Mouse (Mus musculus) forebrain, embryonic 15.5 days (tissue): Measurements from ENCODE around the gene Fstl1. TPM values are rescaled to one million over a fixed set of nuclear protein-coding genes. Genes with fewer than 3 reads are reported as not detected.

Experiments used
- ATAC-seq: fragments of 200-750 bp; cut with Nextera tagmentation; replicated peaks from 2 replicates; pipeline ENCODE4 v1.8.0; 2017; ENCODE audit warnings: mild to moderate bottlenecking, moderate TSS enrichment, moderate library complexity
- H3K27ac ChIP-seq: fragments of 300-500 bp; sonication (generic); replicated peaks from 2 replicates; pipeline ENCODE4 v1.5.1; 2015; ENCODE audit warnings: mild to moderate bottlenecking, inconsistent platforms
- H3K27me3 ChIP-seq: fragments of 300-500 bp; sonication (generic); 2 replicates; pipeline ENCODE4 v1.6.1; 2015; ENCODE audit warnings: inconsistent platforms
- H3K36me3 ChIP-seq: fragments of 300-500 bp; sonication (generic); 2 replicates; pipeline ENCODE4 v1.6.1; 2015; ENCODE audit warnings: mild to moderate bottlenecking, inconsistent platforms
- H3K4me1 ChIP-seq: fragments of 300-500 bp; sonication (generic); 2 replicates; pipeline ENCODE4 v1.6.1; 2015; ENCODE audit warnings: inconsistent platforms
- H3K4me2 ChIP-seq: fragments of 300-500 bp; sonication (generic); replicated peaks from 2 replicates; pipeline ENCODE4 v1.6.1; 2015; ENCODE audit warnings: mild to moderate bottlenecking, inconsistent platforms
- H3K4me3 ChIP-seq: fragments of 300-500 bp; sonication (generic); 2 replicates; pipeline ENCODE4 v1.5.1; 2015; ENCODE audit warnings: mild to moderate bottlenecking, inconsistent platforms
- H3K9ac ChIP-seq: fragments of 300-500 bp; sonication (generic); replicated peaks from 2 replicates; pipeline ENCODE4 v1.6.1; 2015; ENCODE audit warnings: mild to moderate bottlenecking, inconsistent platforms
- H3K9me3 ChIP-seq: fragments of 300-500 bp; sonication (generic); 2 replicates; pipeline ENCODE4 v1.6.1; 2016; ENCODE audit warnings: inconsistent platforms
- WGBS: fragments of 180-500 bp; shearing (Covaris S2); methylation state at CpG from one replicate; pipeline ENCODE4 v1.1.7; 2015; ENCODE audit warnings: mixed read lengths; 5-methylcytosine and 5-hydroxymethylcytosine counted together
- polyA plus RNA-seq: library from polyadenylated mRNA; unstranded; fragments of >200 nt; fragmentation: Nextera tagmentation; extraction: Ambion mirVana; gene quantifications from 2 replicates; pipeline ENCODE4 v1.2.1, GENCODE M21; 2015

Fstl1 gene
- polyA plus RNA-seq, 1 experiment from 2014 or later: 82.9 TPM

- H3K27me3 ChIP-seq: no peaks in the 10 kb centered on the region
- no peak overlapping the region for H3K9ac ChIP-seq
- H3K27ac ChIP-seq: peak overlapping the region; percentile 75; the same call in 1 of the 2 replicates
- 46% methylated on average over 6 of the region's 6 CpGs for WGBS
- H3K36me3 ChIP-seq: no peaks in the 10 kb centered on the region
- no peak; the same call in 1 of the 2 replicates for ATAC-seq
- no peaks in the 10 kb centered on the region for H3K9me3 ChIP-seq
- peaks cover 33% of the 10 kb centered on the region for H3K4me1 ChIP-seq
- no peak overlapping the region for H3K4me3 ChIP-seq
- no peak overlapping the region for H3K4me2 ChIP-seq
These were observed 12.3 kb downstream of the Fstl1 start for GRCm38 (mm10) chr16:37789015-37789381.

DNA sequence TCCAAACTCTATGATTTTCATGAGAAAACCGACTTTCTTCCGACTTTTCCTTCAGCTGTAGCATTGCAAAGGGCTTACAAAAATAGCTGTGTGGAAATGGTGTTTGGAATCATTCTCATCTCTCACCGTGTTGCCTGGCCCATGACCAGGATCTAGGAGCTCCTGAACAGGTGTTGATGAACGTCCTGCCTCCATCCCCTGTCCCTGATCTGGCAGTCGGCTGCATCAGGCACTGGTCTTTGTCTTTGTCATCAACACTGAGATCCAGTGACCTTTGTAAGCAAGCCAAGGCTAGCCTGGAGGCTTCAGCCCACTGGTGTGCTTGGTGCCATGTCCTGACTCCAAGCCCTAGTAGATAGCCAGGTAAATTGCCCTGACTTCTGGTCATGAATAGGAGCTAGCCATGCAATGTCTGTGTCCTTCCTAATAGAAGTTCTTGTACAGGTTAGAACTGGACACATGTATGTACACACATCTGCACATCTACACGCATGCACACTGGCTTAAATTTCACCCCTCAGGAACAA, 12.8 kb downstream of the Fstl1 start:
- H3K27me3 ChIP-seq: no peaks in the 10 kb centered on the region
- H3K27ac ChIP-seq: no peak overlapping the region
- no peak overlapping the region for H3K4me3 ChIP-seq
- no peaks in the 10 kb centered on the region for H3K9me3 ChIP-seq
- no peak overlapping the region for H3K9ac ChIP-seq
- WGBS: 83% methylated on average over 6 of the region's 6 CpGs
- no peak overlapping the region for H3K4me2 ChIP-seq
- no peaks in the 10 kb centered on the region for H3K36me3 ChIP-seq
- no peak for ATAC-seq
- peaks cover 35% of the 10 kb centered on the region for H3K4me1 ChIP-seq

DNA sequence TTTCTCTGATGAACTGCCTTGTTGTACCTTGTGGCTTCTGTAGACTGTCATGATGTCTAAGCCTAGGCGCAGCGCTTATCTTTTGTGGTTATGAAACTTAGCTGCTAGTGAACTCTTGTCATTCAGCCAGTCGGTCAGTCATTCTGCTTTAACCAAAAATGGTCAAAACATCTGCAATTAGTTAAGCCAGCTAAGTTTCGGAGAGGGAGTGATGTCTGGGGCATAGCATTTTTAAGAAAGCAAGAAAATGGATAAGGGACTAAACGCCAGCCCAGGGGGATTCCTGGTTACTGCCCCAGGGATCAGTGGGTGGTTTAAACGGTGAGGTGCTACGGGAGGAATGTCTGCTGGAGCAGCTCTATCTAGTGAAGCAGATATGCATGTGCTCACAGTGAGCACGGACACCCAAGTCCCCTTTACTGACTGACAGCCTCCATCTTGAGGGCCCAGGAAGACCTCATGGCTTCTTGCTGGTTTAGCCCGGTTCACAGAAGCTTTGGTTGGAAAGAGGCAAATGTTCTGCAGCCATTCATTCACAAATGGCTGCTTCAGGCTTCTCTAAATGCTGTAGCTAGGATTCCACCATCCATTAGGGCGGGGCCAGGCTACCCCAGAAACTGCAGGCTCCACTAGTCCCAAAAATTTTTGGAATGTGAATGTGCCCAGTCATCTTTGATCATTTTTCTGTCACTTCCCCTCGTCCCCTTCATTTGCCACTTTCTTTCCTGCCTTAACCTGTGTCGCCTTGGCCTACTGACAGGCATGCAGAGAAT, 13.5 kb downstream of the Fstl1 start:
- no peaks in the 10 kb centered on the region for H3K36me3 ChIP-seq
- no peak for ATAC-seq
- H3K27ac ChIP-seq: no peak overlapping the region
- H3K9ac ChIP-seq: no peak overlapping the region
- no peaks in the 10 kb centered on the region for H3K27me3 ChIP-seq
- H3K9me3 ChIP-seq: no peaks in the 10 kb centered on the region
- H3K4me1 ChIP-seq: peaks cover 35% of the 10 kb centered on the region
- no peak overlapping the region for H3K4me2 ChIP-seq
- H3K4me3 ChIP-seq: no peak overlapping the region
- WGBS: 89% methylated on average over 12 of the region's 12 CpGs

GRCm38 (mm10) chr16:37790781-37791175, 14.1 kb downstream of the Fstl1 start:
- peaks cover 35% of the 10 kb centered on the region for H3K4me1 ChIP-seq
- WGBS: 82% methylated on average over 8 of the region's 8 CpGs
- no peak overlapping the region for H3K4me3 ChIP-seq
- no peak for ATAC-seq
- H3K36me3 ChIP-seq: no peaks in the 10 kb centered on the region
- no peak overlapping the region for H3K9ac ChIP-seq
- H3K27ac ChIP-seq: no peak overlapping the region
- no peak overlapping the region for H3K4me2 ChIP-seq
- no peaks in the 10 kb centered on the region for H3K27me3 ChIP-seq
- H3K9me3 ChIP-seq: no peaks in the 10 kb centered on the region

GRCm38 (mm10) chr16:37795651-37796150, 19.0 kb downstream of the Fstl1 start:
- Histone ChIP-seq H3K4me2 (no peak overlapping the region), H3K27ac (no peak overlapping the region), H3K4me1 (0 out of 2 replicates have a peak, but pooled peaks cover 5% of the 10 kb centered on the region), H3K9ac (no peak overlapping the region), H3K9me3 (no peaks in the 10 kb centered on the region), H3K27me3 (no peaks in the 10 kb centered on the region), H3K36me3 (no peaks in the 10 kb centered on the region), H3K4me3 (no peak overlapping the region)
- WGBS: 95% methylated on average over 10 of the region's 10 CpGs
- ATAC-seq: no peak

- Histone ChIP-seq H3K9ac (no peak overlapping the region), H3K27me3 (no peaks in the 10 kb centered on the region), H3K4me2 (no peak overlapping the region), H3K4me3 (no peak overlapping the region), H3K27ac (no peak overlapping the region), H3K4me1 (0 out of 2 replicates have a peak, but pooled peaks cover 5% of the 10 kb centered on the region), H3K9me3 (no peaks in the 10 kb centered on the region), H3K36me3 (no peaks in the 10 kb centered on the region)
- no peak for ATAC-seq
- WGBS: 97% methylated on average over 11 of the region's 11 CpGs
These were observed 19.6 kb downstream of the Fstl1 start for GRCm38 (mm10) chr16:37796270-37796669.

DNA sequence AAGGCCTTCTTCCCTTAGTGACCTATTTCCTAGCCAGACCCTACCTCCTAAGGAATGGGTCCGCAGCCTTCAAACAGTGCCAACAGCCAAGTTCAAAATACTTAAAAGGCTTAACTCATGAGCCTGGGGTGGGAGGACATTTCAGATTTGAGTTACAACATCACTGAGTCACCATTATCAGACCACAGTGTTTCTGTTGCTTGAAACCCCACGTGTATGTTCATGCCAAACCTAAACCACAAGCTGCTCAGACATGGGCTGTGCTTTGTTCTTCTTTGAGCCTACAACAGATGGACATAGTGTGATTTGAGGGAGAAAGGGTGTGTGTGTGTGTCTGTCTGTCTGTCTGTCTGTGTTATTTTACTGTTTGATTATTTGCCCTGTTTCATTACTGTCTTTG, 24.4 kb downstream of the Fstl1 start:
- no peaks in the 10 kb centered on the region for H3K27me3 ChIP-seq
- ATAC-seq: no peak
- H3K36me3 ChIP-seq: no peaks in the 10 kb centered on the region
- 87% methylated on average over 2 of the region's 2 CpGs for WGBS
- H3K4me2 ChIP-seq: no peak overlapping the region
- no peak overlapping the region for H3K9ac ChIP-seq
- 0 out of 2 replicates have a peak, but pooled peaks cover 2% of the 10 kb centered on the region for H3K4me1 ChIP-seq
- H3K27ac ChIP-seq: no peak overlapping the region
- no peaks in the 10 kb centered on the region for H3K9me3 ChIP-seq
- no peak overlapping the region for H3K4me3 ChIP-seq

DNA sequence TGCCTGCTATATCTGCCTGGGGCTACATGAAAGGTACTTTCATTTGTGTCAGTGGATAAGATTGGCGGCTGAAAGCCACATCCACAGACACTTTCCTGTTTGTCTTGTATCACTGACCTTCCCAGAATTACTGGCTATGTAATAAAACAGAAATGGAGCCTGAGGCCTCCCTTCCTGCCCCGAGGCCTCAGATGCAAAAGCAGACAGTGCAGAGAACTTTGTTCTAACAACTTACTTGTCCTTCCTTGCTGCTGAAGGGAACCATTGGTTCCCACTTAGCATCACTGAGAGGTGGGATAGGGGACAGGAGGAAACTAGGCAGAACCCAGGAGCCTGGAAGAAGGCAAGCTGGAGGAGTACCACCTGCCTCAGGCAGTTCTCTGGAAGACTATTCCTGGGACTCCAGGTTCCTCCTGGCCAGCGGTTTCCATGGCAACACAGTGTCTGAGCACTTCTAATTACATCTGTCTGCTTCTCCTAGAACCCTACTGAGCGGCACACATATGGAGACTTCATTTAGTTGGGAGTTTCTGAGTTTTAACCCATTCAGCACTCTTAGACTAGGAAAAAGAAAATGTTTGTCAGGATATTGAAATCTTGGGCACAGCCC, 26.1 kb downstream of the Fstl1 start:
- no peak overlapping the region for H3K27ac ChIP-seq
- no peak overlapping the region for H3K4me2 ChIP-seq
- H3K4me3 ChIP-seq: no peak overlapping the region
- no peak overlapping the region for H3K9ac ChIP-seq
- no peaks in the 10 kb centered on the region for H3K27me3 ChIP-seq
- H3K36me3 ChIP-seq: no peaks in the 10 kb centered on the region
- 57% methylated on average over 4 of the region's 4 CpGs for WGBS
- H3K4me1 ChIP-seq: 0 out of 2 replicates have a peak, but pooled peaks cover 2% of the 10 kb centered on the region
- H3K9me3 ChIP-seq: no peaks in the 10 kb centered on the region
- ATAC-seq: peak; percentile 54

DNA sequence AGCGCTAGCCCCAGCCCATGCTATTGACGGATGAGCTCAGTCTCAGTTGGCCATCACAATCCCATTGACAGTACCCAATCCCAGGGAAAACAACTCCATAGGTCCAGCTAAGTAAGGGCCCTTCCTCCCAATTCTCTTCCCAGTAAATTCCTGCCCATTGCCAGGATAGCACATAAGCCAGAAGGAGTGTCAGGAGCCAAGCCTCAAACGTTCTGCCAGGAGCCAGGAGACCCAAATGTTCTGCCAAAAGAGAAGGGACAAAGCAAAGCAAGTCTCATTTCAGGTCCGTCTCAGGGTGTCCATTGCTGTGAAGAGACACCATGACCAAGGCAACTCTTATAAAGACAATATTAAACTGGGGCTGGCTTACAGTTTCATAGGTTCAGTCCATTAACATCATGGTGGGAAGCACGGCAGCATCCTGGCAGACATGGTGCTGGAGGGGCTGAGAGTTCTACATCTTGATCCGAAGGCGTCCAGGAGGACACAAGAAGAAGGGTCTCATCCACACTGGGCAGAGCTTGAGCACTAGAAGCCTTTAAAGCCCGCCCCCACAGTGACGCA, 26.8 kb downstream of the Fstl1 start:
- Histone ChIP-seq H3K4me3 (no peak overlapping the region), H3K27me3 (no peaks in the 10 kb centered on the region), H3K9me3 (no peaks in the 10 kb centered on the region), H3K27ac (no peak overlapping the region), H3K9ac (no peak overlapping the region), H3K4me2 (no peak overlapping the region), H3K36me3 (no peaks in the 10 kb centered on the region), H3K4me1 (0 out of 2 replicates have a peak, but pooled peaks cover 2% of the 10 kb centered on the region)
- no peak for ATAC-seq
- 95% methylated on average over 9 of the region's 9 CpGs for WGBS

DNA sequence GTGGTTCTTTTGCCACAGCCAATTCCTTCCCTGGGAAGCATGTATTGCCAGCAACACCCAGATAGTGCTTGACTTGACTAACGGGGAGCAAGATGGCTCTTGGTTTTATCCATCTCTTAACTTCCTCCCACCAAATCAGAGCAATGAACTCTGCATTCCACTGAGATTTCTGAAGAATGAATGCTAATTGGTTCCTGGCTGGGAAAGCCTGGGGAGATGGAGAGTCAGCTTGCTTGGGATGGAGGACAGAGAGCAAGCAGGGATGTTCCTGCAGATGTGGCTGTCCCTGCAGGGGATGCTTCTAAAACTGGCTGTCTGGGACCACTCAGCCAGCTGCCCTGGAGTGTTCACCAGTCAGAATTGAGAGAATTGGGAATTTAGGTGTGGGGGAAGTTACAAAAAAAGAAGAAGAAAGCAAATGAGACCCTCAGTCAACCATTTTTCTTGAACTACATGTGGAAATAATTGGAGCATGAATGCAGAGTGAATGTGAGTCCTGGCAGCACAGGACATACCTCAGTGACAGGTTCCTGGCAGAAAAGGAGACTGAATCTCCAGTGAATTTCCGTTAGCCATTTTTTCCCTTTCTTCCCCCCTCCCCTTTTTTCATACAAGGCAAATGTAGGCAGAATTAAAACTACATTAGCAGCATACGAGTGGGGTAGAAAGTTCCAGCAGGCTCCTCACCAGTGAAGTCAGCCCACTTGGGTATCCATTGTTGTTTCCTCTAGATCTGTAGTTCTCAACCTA, 29.2 kb downstream of the Fstl1 start:
- peaks cover 13% of the 10 kb centered on the region for H3K4me1 ChIP-seq
- H3K9ac ChIP-seq: no peak overlapping the region
- H3K4me2 ChIP-seq: no peak overlapping the region
- H3K27ac ChIP-seq: no peak overlapping the region
- no peak for ATAC-seq
- H3K36me3 ChIP-seq: no peaks in the 10 kb centered on the region
- H3K9me3 ChIP-seq: no peaks in the 10 kb centered on the region
- H3K4me3 ChIP-seq: no peak overlapping the region
- WGBS: 67% methylated on average over 3 of the region's 3 CpGs
- no peaks in the 10 kb centered on the region for H3K27me3 ChIP-seq

GRCm38 (mm10) chr16:37807269-37807668, 30.6 kb downstream of the Fstl1 start:
- Histone ChIP-seq H3K27me3 (no peaks in the 10 kb centered on the region), H3K4me1 (peaks cover 13% of the 10 kb centered on the region), H3K9me3 (no peaks in the 10 kb centered on the region), H3K4me3 (no peak overlapping the region), H3K36me3 (no peaks in the 10 kb centered on the region), H3K4me2 (no peak overlapping the region), H3K27ac (no peak overlapping the region), H3K9ac (no peak overlapping the region)
- 79% methylated on average over 8 of the region's 8 CpGs for WGBS
- no peak for ATAC-seq
